Mouse (Mus musculus): ENCODE results near the gene Coro2a.
"Not testable (repeated sequence)": the region's sequence is repeated elsewhere in the genome, so short reads cannot be mapped to it uniquely, and the experiment has no call there.

Gene Coro2a

GRCm38 (mm10) chr4:46584536-46584935 lies 17.5 kb downstream of the Coro2a start:
- not testable (repeated sequence) for DNase-seq (ENCODE audit: low spot score)

DNA sequence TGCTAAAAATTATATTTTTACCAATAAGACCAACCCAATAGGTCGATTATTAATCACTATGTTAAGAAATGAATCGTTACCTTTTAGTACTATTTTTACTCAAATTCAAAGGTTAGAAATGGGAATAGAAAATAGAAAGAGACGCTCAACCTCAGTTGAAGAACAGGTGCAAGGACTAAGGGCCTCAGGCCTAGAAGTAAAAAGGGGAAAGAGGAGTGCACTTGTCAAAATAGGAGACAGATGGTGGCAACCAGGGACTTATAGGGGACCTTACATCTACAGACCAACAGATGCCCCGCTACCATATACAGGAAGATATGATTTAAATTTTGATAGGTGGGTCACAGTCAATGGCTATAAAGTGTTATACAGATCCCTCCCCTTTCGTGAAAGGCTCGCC lies 17.9 kb downstream of the Coro2a start:
- DNase-seq (ENCODE audit: low spot score), result not testable (repeated sequence)

- not testable (repeated sequence) for DNase-seq (ENCODE audit: low spot score)
These were observed 20.0 kb downstream of the Coro2a start for GRCm38 (mm10) chr4:46582024-46582423.

DNA sequence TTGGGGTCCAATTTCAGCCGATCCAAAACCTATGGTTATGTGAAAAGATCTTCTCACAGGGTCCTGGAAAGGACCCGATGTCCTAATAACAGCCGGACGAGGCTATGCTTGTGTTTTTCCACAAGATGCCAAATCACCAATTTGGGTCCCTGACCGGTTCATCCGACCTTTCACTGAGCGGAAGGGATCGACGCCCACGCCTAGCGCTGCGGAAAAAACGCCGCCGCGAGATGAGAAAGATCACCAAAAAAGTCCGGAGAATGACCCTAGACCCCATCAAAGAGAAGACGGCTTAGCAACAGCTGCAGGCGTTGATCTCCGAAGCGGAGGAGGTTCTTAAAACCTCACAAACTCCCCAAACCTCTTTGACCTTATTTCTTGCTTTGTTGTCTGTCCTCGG lies 20.4 kb downstream of the Coro2a start:
- not testable (repeated sequence) for DNase-seq (ENCODE audit: low spot score)

- not testable (repeated sequence) for DNase-seq (ENCODE audit: low spot score)
These were observed 21.2 kb downstream of the Coro2a start for GRCm38 (mm10) chr4:46580799-46581243.

GRCm38 (mm10) chr4:46578796-46579346 lies 23.1 kb downstream of the Coro2a start:
- DNase-seq (ENCODE audit: low spot score), result not testable (repeated sequence)

DNA sequence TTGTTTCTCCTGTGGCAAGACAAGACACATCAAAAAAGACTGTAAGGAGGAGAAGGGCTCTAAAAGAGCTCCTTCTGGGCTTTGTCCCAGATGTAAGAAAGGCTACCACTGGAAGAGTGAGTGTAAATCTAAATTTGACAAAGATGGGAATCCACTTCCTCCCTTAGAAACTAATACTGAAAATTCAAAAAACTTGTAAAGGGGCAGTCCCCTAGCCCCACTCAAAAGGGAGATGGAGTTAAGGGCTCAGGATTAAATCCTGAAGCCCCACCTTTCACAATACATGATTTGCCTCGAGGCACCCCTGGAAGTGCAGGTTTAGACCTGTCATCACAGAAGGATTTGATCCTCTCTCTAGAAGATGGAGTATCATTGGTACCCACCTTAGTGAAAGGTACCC lies 23.8 kb downstream of the Coro2a start:
- DNase-seq (ENCODE audit: low spot score), result no peak

DNA sequence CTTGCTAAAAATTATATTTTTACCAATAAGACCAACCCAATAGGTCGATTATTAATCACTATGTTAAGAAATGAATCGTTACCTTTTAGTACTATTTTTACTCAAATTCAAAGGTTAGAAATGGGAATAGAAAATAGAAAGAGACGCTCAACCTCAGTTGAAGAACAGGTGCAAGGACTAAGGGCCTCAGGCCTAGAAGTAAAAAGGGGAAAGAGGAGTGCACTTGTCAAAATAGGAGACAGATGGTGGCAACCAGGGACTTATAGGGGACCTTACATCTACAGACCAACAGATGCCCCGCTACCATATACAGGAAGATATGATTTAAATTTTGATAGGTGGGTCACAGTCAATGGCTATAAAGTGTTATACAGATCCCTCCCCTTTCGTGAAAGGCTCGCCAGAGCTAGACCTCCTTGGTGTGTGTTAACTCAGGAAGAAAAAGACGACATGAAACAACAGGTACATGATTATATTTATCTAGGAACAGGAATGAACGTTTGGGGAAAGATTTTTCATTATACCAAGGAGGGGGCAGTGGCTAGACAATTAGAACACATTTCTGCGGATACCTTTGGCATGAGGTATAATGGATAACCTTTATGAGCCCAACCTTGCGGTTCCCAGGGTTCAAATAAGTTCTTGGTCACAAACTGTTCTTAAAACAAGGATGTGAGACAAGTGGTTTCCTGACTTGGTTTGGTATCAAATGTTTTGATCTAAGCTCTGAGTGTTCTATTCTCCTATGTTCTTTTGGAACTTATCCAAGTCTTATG lies 26.3 kb downstream of the Coro2a start:
- not testable (repeated sequence) for DNase-seq (ENCODE audit: low spot score)

- no peak for DNase-seq (ENCODE audit: low spot score)
These were observed 27.2 kb downstream of the Coro2a start for GRCm38 (mm10) chr4:46574841-46575240.

DNA sequence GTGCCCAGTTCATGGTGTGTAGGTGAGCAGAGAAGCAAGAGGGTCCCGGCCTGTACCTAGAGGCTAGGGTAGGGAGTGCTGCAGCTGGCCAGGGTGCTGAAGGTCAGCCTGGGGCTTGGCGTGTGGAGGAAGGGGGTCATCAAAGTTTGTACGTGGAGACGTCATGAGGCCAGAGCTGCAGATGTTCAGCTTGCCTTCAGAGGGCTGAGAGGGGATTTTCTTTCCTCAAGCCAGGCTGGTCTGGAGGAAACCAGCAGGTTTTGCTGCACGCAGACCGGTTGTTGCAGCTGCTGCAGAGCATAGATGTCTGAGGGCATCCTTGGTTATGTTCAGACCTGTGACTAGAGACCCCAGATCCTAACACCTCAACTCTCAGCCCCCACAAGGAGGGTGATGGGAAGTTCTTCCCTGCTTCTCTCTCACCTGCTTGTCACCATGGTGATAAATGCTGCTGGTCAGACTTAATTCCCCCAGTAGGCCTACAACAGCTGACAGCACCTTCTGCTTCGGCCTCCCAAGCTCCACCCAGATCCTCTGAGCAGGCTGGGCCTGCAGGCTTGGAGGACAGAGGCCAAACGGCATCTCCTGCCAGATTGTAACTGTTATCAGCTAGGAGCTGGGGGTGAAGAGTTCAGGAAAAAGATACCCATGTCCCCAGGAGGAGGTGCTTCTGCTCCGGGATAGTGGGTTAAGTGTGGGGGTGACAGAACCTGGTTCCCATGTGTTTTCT lies 27.8 kb downstream of the Coro2a start:
- no peak for DNase-seq (ENCODE audit: low spot score)

DNA sequence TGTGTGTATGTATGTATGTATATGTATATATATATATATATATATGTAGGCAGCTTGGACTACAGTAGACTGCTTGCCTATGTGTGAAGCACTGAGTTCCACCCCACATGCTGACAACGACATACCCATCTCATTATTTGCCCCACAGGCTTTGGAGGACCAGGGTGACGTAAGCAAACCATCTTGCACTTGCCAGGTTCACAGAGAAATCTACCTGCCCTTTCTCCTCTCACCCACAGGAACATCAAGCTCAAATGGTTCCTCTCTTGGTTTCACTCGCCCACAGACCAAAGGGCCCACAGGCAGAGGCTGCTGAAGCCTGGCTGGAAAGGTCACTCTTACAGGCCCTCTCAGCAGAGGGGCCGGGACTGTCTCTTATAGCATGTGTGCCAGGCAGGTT lies 29.4 kb downstream of the Coro2a start:
- no peak for DNase-seq (ENCODE audit: low spot score)

DNA sequence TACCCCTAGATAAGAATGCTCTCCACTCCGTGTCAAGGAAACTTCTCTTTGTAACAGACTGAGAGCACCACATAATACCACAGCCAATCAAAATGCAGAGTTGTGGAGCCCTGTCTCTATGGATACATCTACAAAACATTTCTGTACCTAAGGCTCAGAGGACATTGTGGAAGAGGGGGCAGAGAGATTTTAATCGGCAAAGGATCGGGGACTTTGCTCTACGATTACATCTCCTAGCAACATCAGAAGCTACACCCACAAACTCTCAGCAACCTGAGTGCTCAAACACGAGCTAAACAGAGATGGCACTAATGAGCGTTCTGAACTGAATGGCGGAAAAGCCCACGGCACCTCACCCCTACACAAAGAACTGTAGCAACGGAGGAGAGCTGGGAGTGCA lies 30.3 kb downstream of the Coro2a start:
- no peak for DNase-seq (ENCODE audit: low spot score)

DNA sequence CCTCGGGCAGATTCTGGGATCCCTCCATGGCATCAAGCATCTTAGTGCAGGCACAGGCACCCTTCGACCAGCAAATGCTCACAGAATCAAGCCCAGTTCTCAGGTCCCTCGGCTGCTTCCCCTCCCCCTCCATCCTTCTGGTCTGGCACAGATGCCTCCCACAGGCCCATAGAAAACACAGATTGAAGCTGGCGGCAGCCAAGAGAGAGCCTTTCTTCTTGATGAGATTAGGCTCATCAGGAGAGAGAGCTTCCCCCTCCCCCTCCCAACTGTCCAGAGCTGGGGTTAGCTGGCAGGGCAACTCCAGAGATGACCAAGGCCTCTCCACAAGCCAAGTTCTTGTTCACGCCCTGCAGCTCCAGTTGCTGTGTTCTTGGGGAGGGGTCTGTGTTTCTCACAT lies 32.3 kb downstream of the Coro2a start:
- peak; percentile 76 for DNase-seq (ENCODE audit: low spot score)

DNA sequence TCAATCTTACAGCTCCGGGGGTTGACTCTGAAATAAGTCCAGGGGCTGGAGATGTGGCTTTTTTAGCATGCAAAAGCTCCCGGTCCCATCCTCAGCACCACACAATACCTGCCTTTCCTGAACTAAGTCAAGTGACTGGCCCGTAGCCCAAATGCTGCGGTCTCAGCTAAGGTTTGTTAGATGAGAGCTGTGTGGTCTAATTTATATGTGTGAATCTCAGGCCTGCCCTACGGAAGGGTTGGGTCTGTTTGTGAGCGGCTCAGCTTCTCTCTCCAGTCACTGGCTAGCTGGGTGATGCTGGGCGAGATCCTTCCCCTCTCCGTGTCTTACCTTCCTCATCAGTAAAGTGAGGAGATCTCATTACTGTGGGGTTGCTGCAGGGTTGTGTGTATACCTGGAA lies 33.8 kb downstream of the Coro2a start:
- DNase-seq (ENCODE audit: low spot score), result no peak

DNA sequence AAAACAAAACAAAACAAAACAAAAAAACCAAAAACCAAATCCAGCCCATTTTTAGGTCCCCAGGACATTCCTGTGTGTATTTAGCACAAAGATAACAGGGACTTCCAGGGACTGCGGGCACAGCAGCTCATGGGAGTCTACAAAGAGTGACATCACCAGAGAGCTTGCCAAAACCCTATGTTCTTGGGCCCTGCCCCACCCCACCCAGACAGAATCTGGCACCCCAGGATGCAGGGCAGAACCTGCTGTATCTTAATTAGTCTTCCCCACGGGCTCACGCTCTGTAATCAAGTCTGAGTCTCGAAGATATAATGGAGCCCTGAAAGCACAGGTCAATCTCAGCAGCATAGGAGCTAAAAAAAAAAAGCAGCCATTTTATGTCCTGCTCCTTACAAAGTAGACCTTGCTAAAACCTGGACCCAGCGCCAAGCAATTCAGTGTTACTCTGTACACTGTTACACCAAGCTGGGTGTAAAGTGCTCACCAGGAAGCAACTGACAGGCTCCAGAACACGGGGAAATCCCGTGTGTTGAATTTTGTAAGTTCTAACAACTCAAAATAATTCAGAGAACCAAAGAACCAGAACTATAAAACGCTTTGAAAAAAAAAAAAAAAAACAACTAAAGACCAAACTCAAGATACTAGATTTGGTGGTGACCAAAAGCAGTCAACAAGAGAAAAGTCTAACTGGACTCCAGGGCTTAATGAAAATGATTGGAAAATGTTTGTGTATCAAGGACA lies 34.9 kb downstream of the Coro2a start:
- no peak for DNase-seq (ENCODE audit: low spot score)

GRCm38 (mm10) chr4:46565393-46565955 lies 36.5 kb downstream of the Coro2a start:
- DNase-seq (ENCODE audit: low spot score), result no peak

- DNase-seq (ENCODE audit: low spot score), result no peak
These were observed 37.8 kb downstream of the Coro2a start for GRCm38 (mm10) chr4:46564247-46564646.

DNA sequence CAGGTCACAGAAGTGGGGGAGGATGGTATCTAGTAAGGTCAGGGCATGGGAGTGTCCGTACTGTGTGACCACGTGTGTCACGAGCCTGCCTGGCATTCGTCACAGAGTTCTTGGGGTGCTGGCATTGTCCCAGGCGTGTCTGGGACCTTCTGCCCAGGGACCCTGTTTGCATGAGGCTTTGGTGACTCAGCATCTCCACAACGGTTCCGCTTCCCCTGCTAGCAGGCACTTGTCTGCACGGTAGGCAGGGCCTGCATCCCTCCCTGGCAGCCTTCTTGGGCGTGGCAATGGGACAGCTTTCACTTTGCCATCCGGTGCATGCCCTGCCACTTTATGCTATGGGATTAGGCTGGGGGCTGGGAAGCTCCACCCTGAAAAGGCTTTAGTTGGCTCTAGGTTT lies 38.2 kb downstream of the Coro2a start:
- no peak for DNase-seq (ENCODE audit: low spot score)

GRCm38 (mm10) chr4:46562841-46563240 lies 39.2 kb downstream of the Coro2a start:
- DNase-seq (ENCODE audit: low spot score), result no peak

- no peak for DNase-seq (ENCODE audit: low spot score)
These were observed 40.0 kb downstream of the Coro2a start for GRCm38 (mm10) chr4:46562037-46562436.

GRCm38 (mm10) chr4:46560069-46560705 lies 41.8 kb downstream of the Coro2a start:
- DNase-seq (ENCODE audit: low spot score), result no peak
